Mouse (Mus musculus): ENCODE data around the gene Cd81.
A peak's percentile ranks its signal among the peaks of the same experiment; 100 is the strongest.

Cd81 gene

DNA sequence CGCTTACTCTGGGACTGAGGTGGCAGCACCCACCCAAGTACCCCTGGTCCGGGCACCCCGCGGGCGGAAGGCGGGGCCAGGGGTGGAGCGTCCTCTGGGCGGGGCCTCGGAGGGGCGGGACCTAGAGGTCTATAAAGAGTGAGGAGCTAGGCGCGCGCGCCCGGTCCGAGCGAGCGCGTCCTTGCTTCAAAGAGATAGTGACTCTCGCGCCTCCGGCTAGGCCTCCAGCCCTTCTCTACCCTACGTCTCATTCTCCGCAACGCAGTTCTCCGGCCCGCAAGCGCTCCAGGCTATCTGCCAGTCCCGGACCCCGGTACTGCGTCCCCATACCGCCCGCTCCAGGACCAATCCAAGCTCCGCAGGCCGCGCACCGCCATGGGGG is at the start of gene Cd81:
Cd81 (plus strand) TSS at position 114 of the 382 bp plus-strand sequence.
- peak; percentile 82 for DNase-seq (ENCODE audit: low read depth, low spot score)

DNA sequence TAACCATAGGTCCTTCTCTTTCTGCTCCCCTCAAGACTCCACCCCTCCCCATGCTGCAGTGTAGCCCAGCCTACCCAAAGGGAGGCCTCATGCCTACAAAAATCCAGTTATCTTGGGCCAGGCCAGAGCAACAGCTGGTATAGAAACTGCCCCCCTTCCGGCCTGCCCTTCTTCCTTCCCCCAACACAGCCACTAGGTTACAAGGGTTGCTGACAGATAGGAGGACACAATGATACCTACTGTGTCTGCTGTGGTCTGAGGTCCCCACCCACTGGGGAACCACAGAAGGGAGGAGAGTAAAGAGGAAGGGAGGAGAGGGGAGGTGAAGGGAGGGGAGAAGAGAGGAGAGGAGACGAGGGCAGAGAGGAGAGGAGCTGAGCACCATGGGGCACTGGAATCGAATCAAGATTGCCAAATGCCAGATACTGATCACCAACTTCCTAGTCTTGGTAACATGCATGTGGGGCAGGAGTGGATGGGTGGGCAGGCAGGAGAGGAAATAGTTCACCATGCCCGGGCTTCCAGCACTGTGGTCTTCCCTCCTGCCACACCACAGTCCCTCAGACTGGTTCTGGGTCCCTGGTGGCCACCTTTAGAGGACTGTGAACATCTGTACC is 47.7 kb upstream of the Cd81 start, which contains the start of gene Tspan32:
Tspan32 (plus strand) TSS at position 320 of the 617 bp plus-strand sequence.
- DNase-seq (ENCODE audit: low read depth, low spot score), result no peak

DNA sequence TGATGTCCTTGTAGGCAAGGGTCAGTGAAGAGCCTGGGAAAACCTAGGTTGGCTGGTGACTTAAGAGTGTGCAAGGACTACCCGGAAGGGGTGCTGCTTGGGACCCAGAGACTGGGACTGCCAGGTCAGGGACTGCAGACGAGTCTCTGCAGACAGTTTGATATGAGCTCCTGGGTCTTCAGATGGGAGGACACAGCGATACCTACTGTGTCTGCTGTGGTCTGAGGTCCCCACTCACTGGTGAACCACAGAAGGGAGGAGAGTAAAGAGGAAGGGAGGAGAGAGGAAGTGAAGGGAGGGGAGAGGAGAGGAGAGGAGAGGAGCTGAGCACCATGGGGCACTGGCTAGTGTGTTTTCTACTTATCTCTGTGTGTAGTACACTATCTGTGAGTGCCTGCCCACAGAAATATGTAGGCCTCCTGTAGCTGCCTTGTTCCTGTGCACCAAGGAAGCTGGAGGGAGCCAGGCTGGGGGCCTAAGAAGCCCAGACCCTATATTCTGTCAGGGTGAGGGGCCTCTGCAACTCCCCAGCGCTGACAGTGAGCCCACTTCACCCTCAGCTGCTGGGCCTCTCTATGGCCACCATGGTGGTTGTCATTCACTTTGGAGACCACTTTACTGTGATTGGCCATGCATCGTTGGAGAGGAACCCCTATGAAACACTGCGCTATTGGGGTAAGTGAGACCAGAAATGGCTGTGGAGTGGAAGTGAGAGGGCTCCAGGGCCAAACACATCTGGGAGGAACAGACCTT is 47.0 kb upstream of the Cd81 start:
- no peak for DNase-seq (ENCODE audit: low read depth, low spot score)

DNA sequence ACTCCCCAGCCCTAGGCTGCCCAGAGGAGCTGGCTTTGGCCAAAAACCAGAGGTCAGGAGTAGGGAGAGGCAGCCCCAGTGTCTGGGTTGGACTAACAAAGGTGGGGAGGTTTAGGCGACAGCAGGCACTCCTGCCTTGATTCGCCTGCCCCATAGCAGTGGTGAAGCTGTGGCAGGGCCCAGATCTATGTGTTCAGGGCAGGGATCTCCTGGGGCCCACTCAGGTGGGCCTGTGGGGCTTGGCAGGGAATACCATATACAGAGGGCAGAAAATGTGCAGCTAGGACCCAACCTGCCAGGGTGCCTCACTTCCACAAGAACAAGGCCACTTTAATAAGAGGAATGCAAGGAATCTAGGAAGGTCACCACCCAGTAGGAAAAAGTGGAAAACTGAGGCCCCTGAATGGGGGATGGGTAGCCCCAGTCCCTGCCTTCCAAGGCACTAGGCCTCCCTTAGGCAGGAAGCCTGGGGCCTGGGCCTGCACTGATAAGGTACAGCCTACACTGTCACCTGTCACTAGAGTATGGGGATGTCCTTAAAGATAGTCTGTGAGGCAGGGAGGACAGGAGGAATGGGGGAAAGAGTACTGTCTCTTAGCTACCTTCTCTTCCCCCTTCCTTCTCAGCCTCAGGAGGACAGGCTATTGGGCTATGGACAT is 46.3 kb upstream of the Cd81 start:
- DNase-seq (ENCODE audit: low read depth, low spot score), result peak; percentile 51

DNA sequence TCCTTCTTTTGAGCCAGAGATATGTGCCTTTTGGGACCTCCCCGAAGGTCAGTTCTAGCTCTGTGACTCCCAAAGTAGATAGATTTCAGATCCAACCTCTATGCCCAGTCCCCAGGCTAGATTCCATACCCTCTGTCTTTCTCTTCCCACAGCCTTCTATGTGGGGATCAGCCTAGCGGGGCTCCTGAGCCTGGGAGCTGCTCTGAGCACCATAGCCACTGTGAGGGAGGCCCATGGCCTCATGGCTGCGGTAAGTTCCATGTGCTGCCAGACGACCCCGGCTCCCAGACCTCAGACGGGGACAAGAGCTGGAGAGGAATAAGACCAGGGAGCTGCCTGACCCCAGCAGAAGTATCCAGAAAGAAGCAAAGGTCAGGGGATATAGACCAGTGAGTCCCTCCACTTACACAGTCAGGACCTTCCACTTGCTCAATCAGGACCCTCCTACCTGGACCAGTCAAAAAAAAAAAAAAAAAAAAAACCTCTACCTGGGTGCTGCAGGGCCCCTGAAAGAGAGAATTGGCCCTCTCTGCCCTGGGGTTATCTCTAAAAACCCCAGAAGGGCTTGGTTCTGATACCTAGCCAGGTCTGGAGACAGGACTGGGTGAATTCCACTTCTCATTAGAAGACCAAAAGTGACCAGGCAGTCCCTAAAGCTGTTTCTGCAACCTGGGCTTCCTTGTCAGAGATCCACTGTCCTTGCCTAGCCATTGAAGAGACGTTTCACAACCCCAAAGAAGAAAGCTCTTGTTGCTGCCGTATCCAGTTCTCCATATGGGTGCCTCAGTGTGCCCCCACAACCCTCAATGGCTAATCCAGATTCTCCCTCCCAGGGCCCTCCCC is 45.6 kb upstream of the Cd81 start:
- no peak for DNase-seq (ENCODE audit: low read depth, low spot score)

DNA sequence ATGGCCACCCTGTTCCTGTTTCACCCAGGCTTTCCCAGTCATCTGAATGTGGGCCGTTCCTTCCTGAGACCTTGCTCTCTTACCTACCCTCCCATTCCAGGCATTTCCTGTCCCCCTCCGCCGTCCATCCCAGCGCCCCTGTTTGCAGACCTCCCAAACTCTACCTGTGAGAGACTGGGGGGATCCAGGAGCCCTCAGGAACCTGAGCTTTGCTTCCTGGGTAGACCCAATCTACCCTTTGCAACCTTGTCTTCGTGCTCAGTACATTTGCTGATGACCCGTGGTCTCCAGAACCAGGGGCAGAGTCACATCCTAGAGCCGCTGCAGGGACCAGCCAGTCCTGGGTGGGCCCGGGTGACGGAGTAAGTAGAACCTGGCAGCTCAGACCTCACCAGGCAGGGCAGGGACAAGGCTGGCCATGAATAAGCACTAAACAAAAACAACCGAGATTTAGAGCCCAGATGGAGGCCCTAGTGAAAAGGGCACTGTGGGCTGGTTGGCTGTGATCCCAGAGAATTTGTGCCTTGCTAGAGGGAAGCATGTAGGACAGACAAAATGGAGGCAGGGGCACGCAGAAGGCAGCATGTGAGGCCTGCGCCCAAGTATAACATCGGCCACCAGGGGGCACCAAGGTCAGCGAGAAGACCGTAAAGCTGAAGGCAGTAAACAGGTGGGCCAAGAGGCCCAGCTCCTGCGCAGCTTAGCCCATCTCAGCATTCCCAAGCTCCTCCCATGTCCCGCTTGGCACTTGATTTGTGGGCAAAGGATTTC is 44.8 kb upstream of the Cd81 start:
- peak; percentile 96 for DNase-seq (ENCODE audit: low read depth, low spot score)

DNA sequence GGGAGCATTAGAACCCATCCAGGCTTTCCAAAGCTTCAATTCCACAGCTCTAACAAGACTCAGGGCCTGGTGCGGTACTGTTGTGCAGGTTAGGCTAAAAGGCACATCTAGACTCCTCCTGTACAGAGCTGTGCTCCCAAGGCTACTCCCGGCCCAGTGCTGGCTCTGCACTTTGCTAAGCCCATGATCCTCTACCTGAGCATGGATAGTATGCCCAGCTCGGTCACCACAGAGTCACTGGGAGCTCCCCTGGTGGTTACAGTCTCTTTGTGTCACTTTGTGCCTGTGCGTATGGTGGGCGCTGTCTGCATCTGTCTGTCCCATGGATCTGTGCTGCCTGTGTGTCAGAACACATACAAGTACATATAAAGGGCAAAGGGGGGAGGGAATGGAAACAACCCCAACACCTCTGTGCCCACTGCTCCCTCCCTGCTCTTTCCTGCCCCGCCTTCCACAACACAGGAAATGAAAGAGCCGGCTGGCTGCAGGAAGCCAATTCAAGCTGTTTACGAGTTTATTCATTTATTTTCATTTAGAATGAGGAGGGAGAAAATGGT is 44.1 kb upstream of the Cd81 start:
- DNase-seq (ENCODE audit: low read depth, low spot score), result peak; percentile 71

DNA sequence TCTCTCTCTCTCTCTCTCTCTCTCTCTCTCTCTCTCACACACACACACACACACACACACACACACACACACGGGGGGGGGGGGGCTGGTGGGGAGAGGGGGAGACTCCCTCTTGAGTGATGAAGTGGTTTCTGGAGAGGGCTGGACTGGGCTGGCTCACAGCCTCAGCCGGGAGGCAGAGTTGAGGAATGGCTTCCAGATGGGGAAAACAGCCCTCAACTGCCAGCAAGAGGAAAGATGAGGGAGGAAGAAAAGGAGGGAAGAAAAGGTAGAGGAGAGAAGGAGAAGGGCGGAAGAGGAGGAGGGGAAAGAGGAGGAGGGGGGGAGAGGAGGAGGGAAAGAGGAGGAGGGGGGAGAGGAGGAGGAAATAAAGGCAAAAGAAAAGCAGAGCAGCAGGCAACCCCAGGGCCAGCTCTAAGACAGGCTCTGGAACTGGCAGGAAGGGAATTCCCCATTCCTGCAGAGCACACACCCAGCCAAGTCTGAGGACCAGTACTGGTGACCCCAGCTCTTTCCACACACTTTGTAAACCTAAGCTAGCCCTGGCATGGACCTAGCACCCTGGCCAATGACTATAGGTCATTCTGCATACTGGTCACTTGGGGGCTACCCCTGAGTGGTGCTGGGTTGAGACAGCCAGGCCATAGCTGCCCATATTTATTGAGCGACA is 43.4 kb upstream of the Cd81 start:
- no peak for DNase-seq (ENCODE audit: low read depth, low spot score)

DNA sequence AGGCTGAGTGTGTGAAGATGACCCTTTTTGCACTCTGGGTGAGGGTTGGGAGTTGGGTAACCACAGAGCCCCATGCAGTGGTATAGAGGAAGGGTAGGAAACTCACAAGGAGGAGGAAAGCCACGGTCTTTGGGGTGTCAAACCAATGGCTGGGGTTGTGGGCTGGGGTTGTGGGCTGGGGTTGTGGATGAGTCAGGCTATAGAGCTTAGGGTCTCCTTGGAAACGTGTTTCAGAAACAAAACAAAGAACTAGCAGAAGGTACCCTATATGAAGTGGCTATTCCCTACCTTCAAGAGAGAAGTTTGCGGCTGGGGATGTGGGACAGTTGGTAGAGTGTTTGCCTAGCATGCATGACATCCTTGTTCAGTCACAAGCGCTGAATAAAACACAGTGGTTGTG is 42.5 kb upstream of the Cd81 start:
- DNase-seq (ENCODE audit: low read depth, low spot score), result no peak

DNA sequence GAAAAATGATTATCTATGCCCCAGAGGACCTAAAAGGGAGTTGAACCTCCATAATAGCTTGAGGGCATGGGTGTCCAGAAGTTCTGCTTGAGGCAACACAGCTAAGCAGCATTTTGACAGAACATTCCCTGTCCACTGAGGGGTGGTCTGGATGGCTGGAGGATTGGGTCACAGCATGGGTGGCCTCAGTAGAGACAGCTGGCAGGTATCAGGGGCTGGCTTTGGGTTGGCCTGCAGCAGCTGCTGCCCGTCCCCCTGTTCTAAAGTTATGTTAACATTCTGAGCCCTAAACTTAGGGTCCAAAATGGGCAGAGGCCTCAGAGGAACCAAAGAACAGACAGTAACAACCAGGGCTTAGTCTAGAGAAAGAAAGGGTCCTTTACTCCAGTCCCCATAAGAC is 41.3 kb upstream of the Cd81 start:
- no peak for DNase-seq (ENCODE audit: low read depth, low spot score)

DNA sequence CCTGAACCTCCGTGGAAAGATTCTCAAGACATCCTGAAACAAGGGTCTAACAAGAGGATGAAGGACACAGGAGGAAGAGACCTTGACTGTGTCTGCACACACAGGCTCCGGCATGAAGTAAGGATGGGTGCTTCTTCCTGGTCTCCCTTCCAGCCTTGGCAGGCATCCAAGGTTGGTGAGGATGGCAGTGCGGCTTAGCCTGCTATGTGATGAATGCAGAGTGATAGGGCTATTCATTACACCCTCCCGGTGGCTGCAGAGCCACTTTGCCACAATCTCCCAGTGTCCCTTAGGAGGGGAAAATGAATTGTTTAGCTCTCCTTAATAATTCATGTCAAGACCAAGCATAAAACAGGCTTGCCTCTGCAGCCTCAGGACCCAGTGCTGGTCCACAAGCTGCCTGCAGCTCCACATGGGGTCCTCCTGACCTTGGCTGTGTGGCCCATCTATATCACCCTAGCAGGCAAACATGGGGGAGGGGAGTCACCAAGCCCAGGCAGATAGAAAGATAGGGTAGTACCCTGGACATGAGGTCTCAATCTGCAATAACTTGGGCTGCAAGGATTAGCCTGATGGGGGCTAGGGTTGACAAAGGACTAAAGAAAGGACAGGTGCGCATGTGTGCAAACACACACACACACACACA is 40.2 kb upstream of the Cd81 start:
- no peak for DNase-seq (ENCODE audit: low read depth, low spot score)

DNA sequence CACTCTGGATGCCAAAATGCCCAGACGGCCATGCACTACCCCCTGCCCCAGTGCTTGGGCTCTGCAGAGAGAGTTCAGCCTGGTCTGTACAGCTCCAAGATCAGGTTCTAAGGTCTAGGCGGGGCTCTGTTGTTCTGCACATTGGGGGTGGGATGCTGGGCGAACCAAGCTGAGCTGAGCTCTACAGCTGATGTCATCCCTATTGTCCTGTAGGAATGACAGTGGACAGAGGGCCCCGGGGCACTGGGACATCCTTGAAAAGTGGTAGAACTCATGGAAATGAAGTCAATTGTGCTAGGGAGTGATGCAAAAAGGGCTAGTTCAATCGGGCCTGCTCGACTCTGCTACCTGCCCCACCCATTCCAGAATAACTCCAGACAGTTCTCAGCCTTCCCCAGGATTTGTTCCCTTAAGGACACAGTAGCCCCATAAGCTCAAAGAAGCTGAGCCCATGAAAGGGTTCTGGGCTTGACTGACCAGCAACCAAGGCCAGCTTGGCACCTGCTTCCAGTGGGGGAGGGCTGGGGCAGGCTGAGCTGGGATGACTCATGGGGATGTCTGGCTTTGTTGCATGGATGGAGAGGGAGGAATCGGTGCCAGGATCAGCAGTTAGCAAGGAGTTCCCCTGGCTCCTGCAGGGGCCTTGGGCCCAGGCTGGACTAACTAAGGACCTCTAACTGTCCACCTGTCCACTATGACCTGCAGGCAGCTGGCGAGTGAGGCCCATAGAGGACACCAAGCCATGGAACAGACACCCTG is 38.9 kb upstream of the Cd81 start:
- DNase-seq (ENCODE audit: low read depth, low spot score), result peak; percentile 78

DNA sequence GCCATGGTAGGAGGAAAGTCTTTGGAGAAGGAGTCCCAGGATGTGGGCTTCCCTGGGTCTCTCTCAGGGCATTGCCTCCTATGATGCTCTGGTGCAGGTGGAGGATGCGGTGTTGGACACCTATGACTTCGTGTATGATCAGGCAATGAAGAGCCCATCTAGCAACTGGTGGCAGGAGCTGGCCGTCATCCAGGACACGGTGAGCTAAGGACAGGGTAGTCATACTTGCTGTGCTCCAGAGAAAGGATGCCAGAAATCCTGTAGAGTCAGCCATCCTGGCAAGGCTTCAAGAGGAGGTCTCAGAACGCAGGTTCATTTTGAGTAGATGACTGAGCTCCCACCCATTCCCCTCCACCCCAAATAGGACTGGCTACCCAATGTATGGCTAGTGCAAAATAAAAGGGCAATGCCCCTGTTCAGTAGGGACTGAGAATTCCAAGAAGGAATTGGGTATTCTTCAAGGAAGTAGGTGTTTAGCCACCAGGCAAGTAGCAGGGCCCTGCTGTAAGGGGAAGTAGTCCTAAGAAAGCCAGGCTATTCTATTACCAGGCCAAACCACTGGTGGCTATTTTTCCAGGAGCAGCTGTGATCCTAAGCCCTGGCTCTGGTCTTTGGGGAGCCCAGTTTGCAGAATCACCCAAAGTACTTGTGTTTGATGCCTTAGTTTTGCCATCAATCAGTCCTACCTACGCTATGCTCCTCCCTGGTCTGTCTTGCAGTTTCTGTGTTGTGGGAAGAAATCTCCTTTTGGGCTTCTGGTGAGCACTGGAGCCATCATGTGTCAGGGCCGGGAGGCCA is 37.5 kb upstream of the Cd81 start:
- no peak for DNase-seq (ENCODE audit: low read depth, low spot score)

DNA sequence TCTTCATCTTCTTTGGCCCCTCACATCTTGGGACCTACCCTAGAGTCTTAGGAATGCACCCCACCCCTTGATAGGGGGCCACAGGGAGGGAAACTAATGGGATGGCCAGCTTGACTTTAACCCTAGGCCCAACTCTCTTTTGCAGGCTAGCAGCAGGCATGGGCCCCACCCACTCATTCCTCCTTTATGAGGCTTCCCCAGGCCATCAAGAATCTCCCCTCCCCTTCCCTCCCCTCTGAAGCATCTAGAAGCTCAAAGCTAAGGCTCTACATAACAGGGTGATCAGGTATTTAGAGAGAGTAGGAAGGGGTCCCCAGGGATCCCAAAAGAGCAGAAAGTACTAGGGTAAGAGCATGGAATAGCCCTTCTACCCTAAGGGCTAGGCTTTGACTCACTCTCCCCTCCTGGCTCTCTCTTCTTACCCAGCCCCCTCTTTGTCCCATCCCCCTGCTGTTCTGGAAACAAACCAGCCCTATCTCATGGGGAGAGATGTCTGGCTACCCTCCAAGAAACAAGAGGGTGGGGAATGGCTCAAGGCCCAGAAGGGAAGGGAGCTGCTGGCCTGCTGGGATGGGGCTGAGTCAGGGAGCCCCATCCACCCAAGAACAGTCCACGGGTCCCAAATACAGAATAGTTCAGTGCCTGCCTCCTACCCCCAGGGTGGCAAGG is 36.6 kb upstream of the Cd81 start:
- peak; percentile 47 for DNase-seq (ENCODE audit: low read depth, low spot score)

DNA sequence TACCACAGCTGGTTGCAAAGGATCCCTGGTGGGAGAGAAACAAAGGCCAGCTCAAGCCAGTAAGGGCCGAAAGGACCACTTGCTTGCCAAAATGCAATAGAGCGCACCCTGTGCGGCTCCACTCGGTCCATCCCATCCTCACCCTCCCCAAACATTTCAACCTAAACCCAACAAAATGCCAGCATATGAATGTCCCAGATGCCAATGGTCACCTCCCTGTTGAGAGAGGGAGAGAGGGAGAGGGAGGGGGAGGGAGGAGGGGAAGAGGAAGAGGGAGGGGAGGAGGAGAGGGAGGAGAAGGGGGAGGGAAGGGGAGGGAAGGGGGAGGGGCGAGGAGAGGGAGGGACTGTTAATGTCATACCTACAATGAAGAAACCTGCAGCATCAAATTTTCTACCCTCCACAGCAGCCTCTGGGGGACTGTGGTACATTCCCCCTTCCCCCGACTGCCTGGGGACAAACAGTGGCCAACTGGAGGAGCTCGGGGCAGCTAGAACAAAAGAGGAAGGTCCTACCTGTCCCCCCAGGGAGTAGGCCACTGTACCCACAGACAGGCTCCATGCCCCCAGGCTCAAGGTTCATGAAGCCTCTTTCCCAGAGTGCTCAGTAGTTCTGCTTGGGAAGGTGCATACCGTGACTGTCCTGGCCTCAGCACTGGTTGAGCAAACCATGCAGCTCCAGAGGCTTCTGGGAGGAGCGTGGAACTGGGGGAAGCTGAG is 36.0 kb upstream of the Cd81 start:
- DNase-seq (ENCODE audit: low read depth, low spot score), result peak; percentile 14

DNA sequence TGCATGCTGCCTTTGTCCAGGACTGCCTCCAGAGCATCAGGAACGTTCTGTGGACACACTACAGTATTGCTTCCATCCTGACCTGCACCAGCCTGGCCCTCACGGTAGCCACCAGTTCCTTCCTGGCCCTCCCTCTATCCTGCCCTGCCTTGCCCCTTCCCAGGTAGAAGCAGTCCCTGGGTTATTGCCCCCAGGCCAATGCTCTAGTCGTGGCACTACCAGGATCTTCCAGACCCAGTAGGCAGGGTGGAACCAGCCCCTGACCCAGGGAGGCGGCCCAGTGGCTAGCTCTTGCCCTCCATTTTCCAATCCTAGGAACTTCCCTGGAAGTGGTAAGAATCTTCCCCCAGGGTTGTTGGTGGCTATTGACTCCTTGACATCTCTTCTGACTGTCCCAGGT is 35.4 kb upstream of the Cd81 start:
- DNase-seq (ENCODE audit: low read depth, low spot score), result no peak

DNA sequence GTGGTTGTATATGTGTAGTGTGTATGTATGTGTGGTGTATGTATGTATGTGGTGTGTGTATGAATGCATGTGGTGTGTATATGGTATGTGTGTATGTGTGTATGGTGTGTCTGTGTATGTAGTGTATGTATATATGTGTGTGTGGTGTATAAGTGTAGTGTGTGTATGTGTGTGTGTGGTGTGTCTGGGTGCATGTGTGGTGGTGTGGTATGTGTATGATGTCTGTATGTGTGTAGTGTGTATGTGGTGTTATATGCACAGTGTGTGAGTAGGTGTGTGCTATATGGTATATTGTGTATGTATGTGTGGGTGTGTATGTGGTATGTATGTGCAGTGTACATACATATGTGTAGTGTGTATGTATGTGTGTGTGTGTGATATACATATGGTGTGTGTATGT is 32.5 kb upstream of the Cd81 start:
- no peak for DNase-seq (ENCODE audit: low read depth, low spot score)
